Mouse (Mus musculus) left cerebral cortex, adult 2 months (tissue): ENCODE results near the gene Ephx3. TPM values are rescaled to one million over a fixed set of nuclear protein-coding genes. Genes with fewer than 3 reads are reported as not detected.

Experiments
- DNase-seq, 2 experiments: peaks; one replicate each; pipeline ENCODE4 v3.0.0; 2021 to 2022; ENCODE audit warnings: low spot score in 2 of 2, mixed read lengths in 1 of 2; ENCODE audit errors: extremely low spot score in 1 of 2
- H3K27ac ChIP-seq: fragments of 200-600 bp; 2 replicates; pipeline ENCODE4 v1.8.1; 2022
- H3K4me3 ChIP-seq: fragments of 200-600 bp; 2 replicates; pipeline ENCODE4 v1.8.1; 2022
- CTCF ChIP-seq: fragments of 200-600 bp; IDR thresholded peaks from 2 replicates; pipeline ENCODE4 v1.8.1; 2022; ENCODE audit warnings: antibody characterized with exemption, mild to moderate bottlenecking, moderate library complexity
- intact Hi-C: fragments of 180-260 bp; cut with DNase I; formaldehyde crosslinking; loops from one replicate; pipeline ENCODE4 v1.15.1; 2025
- total RNA-seq, 2 experiments: library from RNA; stranded (reverse); gene quantifications; 2 replicates each; pipeline ENCODE4 v1.2.3; 2021

The Ephx3 gene
- total RNA-seq, 2 experiments from 2014 or later, result 0.28 to 0.29 TPM

DNA sequence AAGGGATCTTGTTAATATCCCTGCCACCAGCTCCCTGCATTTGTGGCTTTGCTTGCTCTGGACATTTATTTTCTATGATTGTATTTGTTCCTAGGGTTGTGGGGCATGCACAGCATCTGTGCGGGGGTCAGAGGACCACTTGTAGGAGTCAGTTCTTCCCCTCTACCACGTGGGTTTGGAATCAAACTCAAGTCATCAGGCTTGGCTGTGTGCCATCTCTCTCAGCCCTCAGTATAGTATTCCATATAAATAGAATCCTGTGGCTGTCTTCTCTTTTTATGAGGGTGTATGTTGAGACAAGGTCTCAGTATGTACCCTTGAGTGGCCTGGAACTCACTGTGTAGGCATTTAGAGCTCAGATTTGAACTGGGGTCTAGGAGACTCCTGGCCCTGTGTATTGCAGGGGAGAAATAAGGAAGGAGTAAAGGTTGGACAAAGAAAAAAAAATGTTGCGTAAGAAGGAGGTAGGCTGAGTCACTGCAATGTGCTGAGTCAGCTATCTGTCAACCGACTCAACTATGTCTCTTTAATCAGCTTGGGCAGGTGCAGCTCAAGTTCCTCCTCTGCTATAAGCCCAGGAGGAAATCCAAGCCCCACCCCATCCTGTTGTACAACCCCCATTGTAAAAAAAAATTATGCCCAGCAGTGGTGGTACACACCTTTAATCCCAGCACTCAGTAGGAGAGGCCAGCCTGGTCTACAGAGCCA, 19.7 kb downstream of the Ephx3 start:
- Histone ChIP-seq H3K4me3 (no peak overlapping the region), H3K27ac (no peak overlapping the region)
- no peak for DNase-seq
- no peak for TF ChIP-seq CTCF
- intact Hi-C loops, result no loop called here

DNA sequence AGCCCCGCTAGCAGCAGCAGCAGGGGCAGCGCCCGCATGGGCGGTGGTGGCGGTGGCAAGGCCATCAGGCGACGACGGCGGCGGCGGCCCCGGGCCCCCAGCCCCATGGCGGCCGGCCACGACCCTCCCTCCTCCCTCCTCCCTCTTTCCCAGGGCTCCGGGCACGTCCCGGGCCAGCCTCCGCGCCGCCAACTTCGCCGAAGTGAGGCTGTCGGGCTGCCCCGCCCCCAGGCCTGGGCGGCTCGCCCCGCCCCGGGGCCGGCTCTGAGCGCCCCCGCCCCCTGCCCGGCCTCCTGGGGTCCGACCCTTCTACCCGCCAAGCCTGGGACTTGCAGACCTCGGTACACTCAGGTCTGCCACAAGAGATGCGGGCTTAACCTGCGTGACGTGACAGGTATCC, 22.7 kb downstream of the Ephx3 start, which contains the start of gene Notch3:
Gene Notch3, minus strand, starts transcription at position 166 of the 400 bp plus-strand sequence.
- Histone ChIP-seq H3K4me3 (peak within 1 kb of the TSS; percentile 38), H3K27ac (no peak within 1 kb of the TSS)
- TF ChIP-seq CTCF, result no peak
- intact Hi-C loops, result no loop called here
- DNase-seq, result no peak

DNA sequence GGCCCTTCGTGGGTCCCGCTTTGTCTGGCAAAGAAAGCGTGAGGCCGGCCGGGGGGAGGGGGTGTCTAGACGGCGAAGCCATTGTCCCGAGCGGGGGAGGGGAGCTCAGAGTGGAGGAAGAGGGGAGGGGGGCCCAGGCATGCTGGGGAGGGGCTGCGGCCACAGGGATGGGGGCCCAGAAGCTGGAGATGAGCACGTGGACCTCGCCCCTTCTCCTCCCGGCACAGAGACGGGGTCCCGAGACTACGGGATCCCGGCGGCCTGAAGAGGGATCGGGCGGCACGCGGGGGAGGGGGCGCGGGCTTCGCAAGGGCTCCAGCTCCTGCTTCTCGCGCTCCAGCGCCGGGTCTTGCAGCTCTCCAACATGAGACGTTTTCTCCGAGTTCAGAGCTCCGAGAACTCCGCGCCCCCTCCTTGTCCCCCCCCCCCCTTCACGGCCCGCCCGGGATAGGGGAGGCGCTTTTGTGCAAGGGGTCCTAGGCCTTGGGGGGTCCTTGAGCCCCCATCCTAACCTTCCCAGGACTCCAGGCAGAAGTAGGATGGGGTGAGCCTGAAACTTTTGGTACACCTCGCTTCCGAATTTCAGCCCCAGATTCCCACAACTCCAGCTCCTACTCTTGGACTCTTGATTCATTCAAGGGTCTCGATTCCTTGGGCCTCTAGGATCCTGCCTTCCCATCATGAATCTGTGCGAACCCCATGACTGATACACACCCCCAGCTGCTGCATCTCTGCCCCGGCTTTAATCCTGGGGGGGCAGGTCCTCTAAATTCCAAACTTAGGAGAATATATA, 23.4 kb downstream of the Ephx3 start:
- TF ChIP-seq CTCF, result no peak
- intact Hi-C loops, result no loop called here
- DNase-seq, result no peak
- Histone ChIP-seq H3K4me3 (peak overlapping the region; percentile 38), H3K27ac (no peak overlapping the region)

GRCm38 (mm10) chr17:32165266-32165802, 24.0 kb downstream of the Ephx3 start:
- DNase-seq, result no peak
- no peak overlapping the region for H3K27ac ChIP-seq
- intact Hi-C loops, result no loop called here
- TF ChIP-seq CTCF, result no peak
- H3K4me3 ChIP-seq, result no peak overlapping the region

GRCm38 (mm10) chr17:32164780-32165179, 24.6 kb downstream of the Ephx3 start:
- DNase-seq, result no peak
- intact Hi-C loops, result no loop called here
- Histone ChIP-seq H3K4me3 (no peak overlapping the region), H3K27ac (no peak overlapping the region)
- TF ChIP-seq CTCF, result no peak

DNA sequence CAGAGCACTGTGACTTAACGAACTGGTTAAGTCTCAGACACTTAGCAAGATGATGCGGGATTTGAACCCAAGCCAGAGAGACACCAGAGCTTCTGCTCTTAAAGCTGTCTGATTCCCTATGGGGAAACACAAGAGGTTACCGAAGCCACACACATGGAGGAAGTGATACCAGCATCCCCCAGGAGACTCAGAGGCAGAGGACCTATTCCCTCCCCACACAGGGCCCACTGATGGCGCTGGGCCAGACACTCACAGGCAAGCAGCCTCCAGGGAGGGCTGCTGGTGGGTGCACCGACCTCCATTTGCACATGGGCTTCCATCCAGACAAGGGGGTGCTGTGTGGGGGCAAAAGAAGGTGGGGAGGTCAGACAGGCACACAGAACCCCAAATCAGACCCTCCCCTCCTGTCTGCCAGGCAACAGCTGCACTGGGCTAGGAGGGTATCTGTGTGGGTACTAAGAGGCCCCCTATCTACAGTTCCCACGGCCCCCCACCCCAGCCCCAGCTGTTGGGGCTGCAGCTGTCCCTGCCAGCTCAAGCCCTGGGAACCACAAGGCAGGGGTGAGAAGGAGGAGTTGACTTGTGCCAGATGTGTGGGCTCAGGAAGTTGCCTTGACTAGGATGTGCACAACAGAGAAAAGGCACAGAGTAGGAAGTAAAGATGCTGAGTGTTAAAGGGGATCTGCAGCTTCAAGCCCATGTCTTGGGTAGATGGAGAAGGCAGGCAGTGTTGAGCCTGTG, 25.3 kb downstream of the Ephx3 start:
- TF ChIP-seq CTCF, result no peak
- intact Hi-C loops, result loop anchor here (2.0 kb wide), 1 partner anchor 45 kb away; no protein-coding TSS in a partner anchor
- H3K27ac ChIP-seq, result no peak overlapping the region
- DNase-seq, result no peak
- no peak overlapping the region for H3K4me3 ChIP-seq

DNA sequence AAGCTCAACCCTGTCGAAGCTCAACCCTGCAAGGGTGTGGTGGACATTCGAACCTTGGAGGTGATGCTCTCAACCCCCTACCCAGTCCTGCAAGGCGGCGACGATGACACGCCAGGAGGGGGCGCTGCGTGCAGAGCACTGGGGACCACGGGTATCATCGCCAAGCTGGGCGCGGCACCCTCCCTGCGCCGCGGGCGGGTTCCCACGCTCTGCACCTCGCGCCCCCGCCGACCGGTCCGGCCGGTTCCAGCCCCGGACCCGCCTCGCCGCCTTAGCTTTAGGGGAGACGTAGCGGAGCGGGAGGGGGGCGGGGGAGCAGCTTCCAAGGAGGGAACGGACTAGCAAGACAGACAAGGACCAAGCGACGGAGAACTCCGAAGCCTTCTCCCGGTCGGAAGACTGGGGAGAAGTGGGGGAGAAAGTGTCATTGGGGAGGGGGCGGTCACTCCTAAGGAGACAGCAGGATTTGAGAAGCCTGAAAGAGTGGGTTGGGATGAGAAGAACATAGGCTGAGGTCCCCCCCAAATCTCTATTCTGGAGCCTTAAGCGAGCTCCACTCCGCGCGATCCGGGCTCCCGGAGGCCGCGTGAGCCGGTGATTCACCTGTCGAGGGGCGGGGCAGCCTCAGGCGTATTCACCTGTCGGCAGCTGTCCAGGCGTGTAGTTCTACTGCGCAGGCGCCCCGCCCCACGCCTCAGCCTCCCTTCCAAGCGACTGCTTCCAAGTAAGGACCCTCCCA, 27.1 kb downstream of the Ephx3 start:
- peak; percentile 60 to 64 for DNase-seq
- TF ChIP-seq CTCF, result peak; percentile 71
- intact Hi-C loops, result loop anchor here (2.0 kb wide), 1 partner anchor 47 kb away; no protein-coding TSS in a partner anchor
- Histone ChIP-seq H3K4me3 (peak overlapping the region; percentile 51), H3K27ac (peak overlapping the region; percentile 32)

GRCm38 (mm10) chr17:32160882-32161281, 28.5 kb downstream of the Ephx3 start:
- DNase-seq, result no peak
- Histone ChIP-seq H3K4me3 (no peak overlapping the region), H3K27ac (no peak overlapping the region)
- no peak for TF ChIP-seq CTCF
- intact Hi-C loops, result no loop called here

- DNase-seq, result no peak
- no peak for TF ChIP-seq CTCF
- no peak overlapping the region for H3K4me3 ChIP-seq
- H3K27ac ChIP-seq, result no peak overlapping the region
- intact Hi-C loops, result no loop called here
These were observed 30.5 kb downstream of the Ephx3 start for GRCm38 (mm10) chr17:32158841-32159240.

GRCm38 (mm10) chr17:32146718-32147117, 42.6 kb downstream of the Ephx3 start:
- H3K27ac ChIP-seq, result no peak overlapping the region
- no peak for TF ChIP-seq CTCF
- no peak overlapping the region for H3K4me3 ChIP-seq
- intact Hi-C loops, result no loop called here
- DNase-seq, result no peak
